Mouse (Mus musculus): ENCODE measurements around the gene Rab12. TPM values are rescaled to one million over a fixed set of nuclear protein-coding genes. Genes with fewer than 3 reads are reported as not detected.
A peak's percentile ranks its signal among the peaks of the same experiment; 100 is the strongest.

Rab12 gene
- polyA plus RNA-seq, 1 experiment from 2014 or later = 58.9 TPM

GRCm38 (mm10) chr17:66490022-66490601 is 29.4 kb downstream of the Rab12 start:
- Histone ChIP-seq H3K4me3 (no peak overlapping the region), H3K27me3 (no peaks in the 10 kb centered on the region), H3K36me3 (peaks cover 15% of the 10 kb centered on the region), H3K9ac (no peak overlapping the region), H3K9me3 (no peaks in the 10 kb centered on the region), H3K27ac (no peak overlapping the region), H3K4me2 (no peak overlapping the region), H3K4me1 (no peaks in the 10 kb centered on the region)
- ATAC-seq (ENCODE audit: borderline replicate concordance, extremely low read depth, low FRiP score, low TSS enrichment) = no peak
- WGBS = 40% methylated on average over 10 of the region's 10 CpGs

- Histone ChIP-seq H3K4me1 (no peaks in the 10 kb centered on the region), H3K4me2 (no peak overlapping the region), H3K36me3 (no peaks in the 10 kb centered on the region), H3K27ac (no peak overlapping the region), H3K9ac (no peak overlapping the region), H3K27me3 (no peaks in the 10 kb centered on the region), H3K4me3 (no peak overlapping the region), H3K9me3 (no peaks in the 10 kb centered on the region)
- WGBS = 91% methylated on average over 6 of the region's 6 CpGs
- no peak for ATAC-seq (ENCODE audit: borderline replicate concordance, extremely low read depth, low FRiP score, low TSS enrichment)
Observed at GRCm38 (mm10) chr17:66486576-66486975, 33.0 kb downstream of the Rab12 start.

GRCm38 (mm10) chr17:66485742-66486141 is 33.8 kb downstream of the Rab12 start:
- H3K36me3 ChIP-seq = no peaks in the 10 kb centered on the region
- peaks cover 3% of the 10 kb centered on the region; the same call in 1 of the 2 replicates for H3K27me3 ChIP-seq
- H3K9ac ChIP-seq = no peak overlapping the region
- H3K4me3 ChIP-seq = no peak overlapping the region
- no peaks in the 10 kb centered on the region for H3K4me1 ChIP-seq
- no peak overlapping the region for H3K4me2 ChIP-seq
- no peak for ATAC-seq (ENCODE audit: borderline replicate concordance, extremely low read depth, low FRiP score, low TSS enrichment)
- H3K27ac ChIP-seq = no peak overlapping the region
- no peaks in the 10 kb centered on the region for H3K9me3 ChIP-seq
- WGBS = 6% methylated on average over 11 of the region's 11 CpGs

GRCm38 (mm10) chr17:66484965-66485364 is 34.6 kb downstream of the Rab12 start:
- WGBS = 50% methylated on average over 2 of the region's 2 CpGs
- no peak overlapping the region for H3K27ac ChIP-seq
- H3K9me3 ChIP-seq = no peaks in the 10 kb centered on the region
- no peaks in the 10 kb centered on the region for H3K36me3 ChIP-seq
- peaks cover 11% of the 10 kb centered on the region; the same call in 1 of the 2 replicates for H3K27me3 ChIP-seq
- H3K4me1 ChIP-seq = peaks cover 6% of the 10 kb centered on the region; the same call in 1 of the 2 replicates
- H3K4me3 ChIP-seq = no peak overlapping the region
- ATAC-seq (ENCODE audit: borderline replicate concordance, extremely low read depth, low FRiP score, low TSS enrichment) = no peak
- no peak overlapping the region for H3K9ac ChIP-seq
- H3K4me2 ChIP-seq = no peak overlapping the region

- no peak for ATAC-seq (ENCODE audit: borderline replicate concordance, extremely low read depth, low FRiP score, low TSS enrichment)
- no peaks in the 10 kb centered on the region for H3K9me3 ChIP-seq
- no peak overlapping the region for H3K9ac ChIP-seq
- no peak overlapping the region for H3K27ac ChIP-seq
- H3K27me3 ChIP-seq = peaks cover 22% of the 10 kb centered on the region
- H3K4me2 ChIP-seq = no peak overlapping the region
- H3K36me3 ChIP-seq = no peaks in the 10 kb centered on the region
- 73% methylated on average over 9 of the region's 9 CpGs for WGBS
- peaks cover 13% of the 10 kb centered on the region; the same call in 1 of the 2 replicates for H3K4me1 ChIP-seq
- H3K4me3 ChIP-seq = no peak overlapping the region
Observed at GRCm38 (mm10) chr17:66483651-66484454, 35.7 kb downstream of the Rab12 start.

- H3K9ac ChIP-seq = no peak overlapping the region
- ATAC-seq (ENCODE audit: borderline replicate concordance, extremely low read depth, low FRiP score, low TSS enrichment) = no peak
- WGBS = 74% methylated on average over 5 of the region's 5 CpGs
- no peaks in the 10 kb centered on the region for H3K9me3 ChIP-seq
- no peak overlapping the region for H3K4me3 ChIP-seq
- H3K27ac ChIP-seq = no peak overlapping the region
- peaks cover 13% of the 10 kb centered on the region; the same call in 1 of the 2 replicates for H3K4me1 ChIP-seq
- H3K27me3 ChIP-seq = peaks cover 27% of the 10 kb centered on the region
- H3K4me2 ChIP-seq = no peak overlapping the region
- no peaks in the 10 kb centered on the region for H3K36me3 ChIP-seq
Observed at GRCm38 (mm10) chr17:66481295-66481694, 38.2 kb downstream of the Rab12 start.

- WGBS = 45% methylated on average over 17 of the region's 17 CpGs
- Histone ChIP-seq H3K27ac (no peak overlapping the region), H3K4me3 (no peak overlapping the region), H3K4me1 (peaks cover 13% of the 10 kb centered on the region; the same call in 1 of the 2 replicates), H3K9me3 (no peaks in the 10 kb centered on the region), H3K4me2 (0 out of 2 replicates have a peak overlapping the region, but pooled peaks have one; percentile 29), H3K36me3 (no peaks in the 10 kb centered on the region), H3K27me3 (peaks cover 27% of the 10 kb centered on the region), H3K9ac (no peak overlapping the region)
- no peak for ATAC-seq (ENCODE audit: borderline replicate concordance, extremely low read depth, low FRiP score, low TSS enrichment)
Observed at GRCm38 (mm10) chr17:66480491-66481278, 38.8 kb downstream of the Rab12 start.

GRCm38 (mm10) chr17:66479813-66480490 is 39.6 kb downstream of the Rab12 start:
- Histone ChIP-seq H3K36me3 (no peaks in the 10 kb centered on the region), H3K9me3 (no peaks in the 10 kb centered on the region), H3K4me1 (peaks cover 13% of the 10 kb centered on the region; the same call in 1 of the 2 replicates), H3K4me3 (0 out of 2 replicates have a peak overlapping the region, but pooled peaks have one; percentile 6), H3K27me3 (peaks cover 27% of the 10 kb centered on the region), H3K9ac (no peak overlapping the region), H3K4me2 (peak overlapping the region; percentile 29), H3K27ac (no peak overlapping the region)
- ATAC-seq (ENCODE audit: borderline replicate concordance, extremely low read depth, low FRiP score, low TSS enrichment) = no peak
- WGBS = 24% methylated on average over 21 of the region's 21 CpGs

GRCm38 (mm10) chr17:66479311-66479710 is 40.2 kb downstream of the Rab12 start:
- Histone ChIP-seq H3K36me3 (no peaks in the 10 kb centered on the region), H3K9me3 (no peaks in the 10 kb centered on the region), H3K4me2 (peak overlapping the region; percentile 29), H3K27me3 (peaks cover 27% of the 10 kb centered on the region), H3K4me1 (peaks cover 13% of the 10 kb centered on the region; the same call in 1 of the 2 replicates), H3K4me3 (no peak overlapping the region), H3K9ac (no peak overlapping the region), H3K27ac (no peak overlapping the region)
- 32% methylated on average over 13 of the region's 13 CpGs for WGBS
- no peak for ATAC-seq (ENCODE audit: borderline replicate concordance, extremely low read depth, low FRiP score, low TSS enrichment)

GRCm38 (mm10) chr17:66473205-66473604 is 46.3 kb downstream of the Rab12 start:
- Histone ChIP-seq H3K4me3 (no peak overlapping the region), H3K4me1 (no peaks in the 10 kb centered on the region), H3K27me3 (0 out of 2 replicates have a peak, but pooled peaks cover 2% of the 10 kb centered on the region), H3K36me3 (no peaks in the 10 kb centered on the region), H3K9me3 (no peaks in the 10 kb centered on the region), H3K27ac (no peak overlapping the region), H3K9ac (no peak overlapping the region), H3K4me2 (no peak overlapping the region)
- 86% methylated on average over 1 of the region's 1 CpGs for whole genome bisulfite sequencing
- no peak for ATAC-seq (ENCODE audit: borderline replicate concordance, extremely low read depth, low FRiP score, low TSS enrichment)

GRCm38 (mm10) chr17:66471775-66472174 is 47.8 kb downstream of the Rab12 start:
- H3K36me3 ChIP-seq = no peaks in the 10 kb centered on the region
- WGBS = 35% methylated on average over 5 of the region's 5 CpGs
- no peak overlapping the region for H3K4me2 ChIP-seq
- no peak overlapping the region for H3K4me3 ChIP-seq
- no peaks in the 10 kb centered on the region for H3K9me3 ChIP-seq
- no peak for ATAC-seq (ENCODE audit: borderline replicate concordance, extremely low read depth, low FRiP score, low TSS enrichment)
- no peak overlapping the region for H3K9ac ChIP-seq
- H3K4me1 ChIP-seq = no peaks in the 10 kb centered on the region
- no peak overlapping the region for H3K27ac ChIP-seq
- no peaks in the 10 kb centered on the region for H3K27me3 ChIP-seq

Measured in lung, embryonic 15.5 days (tissue).